Mouse (Mus musculus) CD8-positive naive resting alpha-beta T cell, adult 2 months (primary cell): ENCODE measurements at regions not wholly inside any gene's neighbourhood (a gene's known extent, or its start where the extent isn't known, plus 50 kb on each side); places are given as distances from the start of the nearest gene placed in this dataset.
A peak's percentile ranks its signal among the peaks of the same experiment; 100 is the strongest.
"Not testable (repeated sequence)": the region's sequence is repeated elsewhere in the genome, so short reads cannot be mapped to it uniquely, and the experiment has no call there.

Experiments used
- DNase-seq, 2 experiments: peaks; one replicate each; pipeline ENCODE4 v3.0.0; 2022; ENCODE audit warnings: low read depth in 2 of 2, low spot score in 2 of 2

GRCm38 (mm10) chr10:96240591-96240990, 104.2 kb downstream of the Gm5426 start:
- DNase-seq: peak in 1 of 2 experiments; percentile 39

GRCm38 (mm10) chr10:96253671-96254070, 117.3 kb downstream of the Gm5426 start:
- no peak for DNase-seq

GRCm38 (mm10) chr10:96254250-96254862, 118.0 kb downstream of the Gm5426 start:
- DNase-seq: no peak

GRCm38 (mm10) chr10:96257935-96258334, 121.5 kb downstream of the Gm5426 start:
- DNase-seq: no peak

- no peak for DNase-seq
Measured at GRCm38 (mm10) chr10:96259242-96259641, 122.8 kb downstream of the Gm5426 start.

- no peak for DNase-seq
Measured at GRCm38 (mm10) chr10:96259648-96260047, 123.2 kb downstream of the Gm5426 start.

GRCm38 (mm10) chr10:96263544-96263943, 127.1 kb downstream of the Gm5426 start:
- DNase-seq: no peak

GRCm38 (mm10) chr10:96264433-96264832, 128.0 kb downstream of the Gm5426 start:
- no peak for DNase-seq

- no peak for DNase-seq
Measured at GRCm38 (mm10) chr10:96264866-96265265, 128.5 kb downstream of the Gm5426 start.

- no peak for DNase-seq
Measured at GRCm38 (mm10) chr10:96266100-96266735, 129.8 kb downstream of the Gm5426 start.

GRCm38 (mm10) chr10:96267603-96268002, 131.2 kb downstream of the Gm5426 start:
- no peak for DNase-seq

GRCm38 (mm10) chr10:96273607-96274365, 137.4 kb downstream of the Gm5426 start:
- DNase-seq: peak; percentile 20 to 32

GRCm38 (mm10) chr10:96280149-96280548, 143.7 kb downstream of the Gm5426 start:
- DNase-seq: no peak

- DNase-seq: no peak
Measured at GRCm38 (mm10) chr10:96285407-96286093, 149.1 kb downstream of the Gm5426 start.

- DNase-seq: no peak
Measured at GRCm38 (mm10) chr10:96286094-96286485, 149.7 kb downstream of the Gm5426 start.

GRCm38 (mm10) chr10:96289005-96289404, 152.6 kb downstream of the Gm5426 start:
- DNase-seq: not testable (repeated sequence)

- no peak for DNase-seq
Measured at GRCm38 (mm10) chr10:96293622-96294021, 157.2 kb downstream of the Gm5426 start.

GRCm38 (mm10) chr10:96294666-96295065, 158.3 kb downstream of the Gm5426 start:
- DNase-seq: no peak

GRCm38 (mm10) chr10:96297658-96298057, 161.3 kb downstream of the Gm5426 start:
- DNase-seq: no peak

- no peak for DNase-seq
Measured at GRCm38 (mm10) chr10:96298566-96298965, 162.2 kb downstream of the Gm5426 start.

- no peak for DNase-seq
Measured at GRCm38 (mm10) chr10:96305701-96306100, 169.3 kb downstream of the Gm5426 start.
